Mouse (Mus musculus): ENCODE measurements around the gene Pigt. TPM values are rescaled to one million over a fixed set of nuclear protein-coding genes. Genes with fewer than 3 reads are reported as not detected.
A peak's percentile ranks its signal among the peaks of the same experiment; 100 is the strongest.

Pigt gene
- polyA plus RNA-seq, 1 experiment, result 39.1 TPM

- WGBS, result 71% methylated on average over 5 of the region's 5 CpGs
- H3K4me3 ChIP-seq (replicated peaks; ENCODE audit: control insufficient read depth, low read depth, low read length), result no peak overlapping the region
- H3K4me1 ChIP-seq (ENCODE audit: control insufficient read depth, insufficient read depth, low read length), result no peaks in the 10 kb centered on the region; the same call in 1 of the 2 replicates
- no peak for TF ChIP-seq CTCF (IDR thresholded peaks at IDR 0.05; ENCODE audit: control insufficient read depth, insufficient read depth, low read length)
- no peak for TF ChIP-seq POLR2A (IDR thresholded peaks at IDR 0.05; ENCODE audit: borderline replicate concordance, control insufficient read depth, low read depth, low read length)
- no peak overlapping the region for H3K27ac ChIP-seq (ENCODE audit: control insufficient read depth, insufficient read depth, low read depth, low read length, poor library complexity)
Observed at GRCm38 (mm10) chr2:164466787-164467186, 30.5 kb upstream of the Pigt start.

GRCm38 (mm10) chr2:164470254-164470653, 27.1 kb upstream of the Pigt start:
- TF ChIP-seq CTCF (IDR thresholded peaks at IDR 0.05; ENCODE audit: control insufficient read depth, insufficient read depth, low read length), result peak; percentile 63
- TF ChIP-seq POLR2A (IDR thresholded peaks at IDR 0.05; ENCODE audit: borderline replicate concordance, control insufficient read depth, low read depth, low read length), result no peak
- Histone ChIP-seq H3K4me3 (replicated peaks; ENCODE audit: control insufficient read depth, low read depth, low read length) (no peak overlapping the region), H3K27ac (ENCODE audit: control insufficient read depth, insufficient read depth, low read depth, low read length, poor library complexity) (no peak overlapping the region), H3K4me1 (ENCODE audit: control insufficient read depth, insufficient read depth, low read length) (no peaks in the 10 kb centered on the region)
- WGBS, result 40% methylated on average over 10 of the region's 10 CpGs

- Histone ChIP-seq H3K27ac (ENCODE audit: control insufficient read depth, insufficient read depth, low read depth, low read length, poor library complexity) (no peak within 1 kb of the TSS), H3K4me1 (ENCODE audit: control insufficient read depth, insufficient read depth, low read length) (no peaks in the 10 kb centered on the region), H3K4me3 (replicated peaks; ENCODE audit: control insufficient read depth, low read depth, low read length) (no peak within 1 kb of the TSS)
- 88% methylated on average over 6 of the region's 6 CpGs for WGBS
- TF ChIP-seq POLR2A (IDR thresholded peaks at IDR 0.05; ENCODE audit: borderline replicate concordance, control insufficient read depth, low read depth, low read length) (no peak), CTCF (IDR thresholded peaks at IDR 0.05; ENCODE audit: control insufficient read depth, insufficient read depth, low read length) (no peak)
Observed at GRCm38 (mm10) chr2:164473624-164474023, 23.7 kb upstream of the Pigt start, which contains the start of gene Trp53tg5. Gene Trp53tg5, minus strand, starts transcription at chr2:164473724.

GRCm38 (mm10) chr2:164485681-164486257, 11.6 kb upstream of the Pigt start, which contains the start of gene Dbndd2:
Gene Dbndd2, plus strand, starts transcription at chr2:164486106.
- Histone ChIP-seq H3K27ac (ENCODE audit: control insufficient read depth, insufficient read depth, low read depth, low read length, poor library complexity) (no peak within 1 kb of the TSS; the same call in 1 of the 2 replicates), H3K4me3 (replicated peaks; ENCODE audit: control insufficient read depth, low read depth, low read length) (peak within 1 kb of the TSS; percentile 25), H3K4me1 (ENCODE audit: control insufficient read depth, insufficient read depth, low read length) (no peaks in the 10 kb centered on the region; the same call in 1 of the 2 replicates)
- TF ChIP-seq POLR2A (IDR thresholded peaks at IDR 0.05; ENCODE audit: borderline replicate concordance, control insufficient read depth, low read depth, low read length) (no peak), CTCF (IDR thresholded peaks at IDR 0.05; ENCODE audit: control insufficient read depth, insufficient read depth, low read length) (no peak)
- 7% methylated on average over 26 of the region's 26 CpGs for WGBS

GRCm38 (mm10) chr2:164486258-164487114, 10.8 kb upstream of the Pigt start:
- H3K4me1 ChIP-seq (ENCODE audit: control insufficient read depth, insufficient read depth, low read length), result no peaks in the 10 kb centered on the region; the same call in 1 of the 2 replicates
- H3K4me3 ChIP-seq (replicated peaks; ENCODE audit: control insufficient read depth, low read depth, low read length), result peak overlapping the region; percentile 25
- H3K27ac ChIP-seq (ENCODE audit: control insufficient read depth, insufficient read depth, low read depth, low read length, poor library complexity), result no peak overlapping the region; the same call in 1 of the 2 replicates
- TF ChIP-seq POLR2A (IDR thresholded peaks at IDR 0.05; ENCODE audit: borderline replicate concordance, control insufficient read depth, low read depth, low read length), result no peak
- TF ChIP-seq CTCF (IDR thresholded peaks at IDR 0.05; ENCODE audit: control insufficient read depth, insufficient read depth, low read length), result no peak
- under 1% methylated on average over 87 of the region's 90 CpGs for WGBS

- TF ChIP-seq POLR2A (IDR thresholded peaks at IDR 0.05; ENCODE audit: borderline replicate concordance, control insufficient read depth, low read depth, low read length) (no peak), CTCF (IDR thresholded peaks at IDR 0.05; ENCODE audit: control insufficient read depth, insufficient read depth, low read length) (no peak)
- Histone ChIP-seq H3K4me1 (ENCODE audit: control insufficient read depth, insufficient read depth, low read length) (no peaks in the 10 kb centered on the region; the same call in 1 of the 2 replicates), H3K4me3 (replicated peaks; ENCODE audit: control insufficient read depth, low read depth, low read length) (no peak overlapping the region), H3K27ac (ENCODE audit: control insufficient read depth, insufficient read depth, low read depth, low read length, poor library complexity) (no peak overlapping the region)
- WGBS, result 22% methylated on average over 11 of the region's 11 CpGs
Observed at GRCm38 (mm10) chr2:164487115-164487527, 10.2 kb upstream of the Pigt start.

GRCm38 (mm10) chr2:164487812-164488211, 9.5 kb upstream of the Pigt start:
- Histone ChIP-seq H3K27ac (ENCODE audit: control insufficient read depth, insufficient read depth, low read depth, low read length, poor library complexity) (no peak overlapping the region), H3K4me3 (replicated peaks; ENCODE audit: control insufficient read depth, low read depth, low read length) (no peak overlapping the region), H3K4me1 (ENCODE audit: control insufficient read depth, insufficient read depth, low read length) (no peaks in the 10 kb centered on the region; the same call in 1 of the 2 replicates)
- 77% methylated on average over 9 of the region's 9 CpGs for WGBS
- no peak for TF ChIP-seq POLR2A (IDR thresholded peaks at IDR 0.05; ENCODE audit: borderline replicate concordance, control insufficient read depth, low read depth, low read length)
- no peak for TF ChIP-seq CTCF (IDR thresholded peaks at IDR 0.05; ENCODE audit: control insufficient read depth, insufficient read depth, low read length)

- WGBS, result 70% methylated on average over 2 of the region's 2 CpGs
- H3K4me1 ChIP-seq (ENCODE audit: control insufficient read depth, insufficient read depth, low read length), result no peaks in the 10 kb centered on the region
- no peak for TF ChIP-seq POLR2A (IDR thresholded peaks at IDR 0.05; ENCODE audit: borderline replicate concordance, control insufficient read depth, low read depth, low read length)
- H3K27ac ChIP-seq (ENCODE audit: control insufficient read depth, insufficient read depth, low read depth, low read length, poor library complexity), result no peak overlapping the region
- no peak overlapping the region for H3K4me3 ChIP-seq (replicated peaks; ENCODE audit: control insufficient read depth, low read depth, low read length)
Observed at GRCm38 (mm10) chr2:164494126-164494525, 3.2 kb upstream of the Pigt start.

All from bone marrow, adult 2 months (tissue).